Mouse (Mus musculus) kidney, adult 2 months (tissue): ENCODE measurements around the gene Drd2.

Experiments used
- CTCF ChIP-seq: fragments of 200-500 bp; conservative IDR thresholded peaks from 2 replicates; pipeline ENCODE4 v1.5.1; 2011; ENCODE audit warnings: low read depth, mild to moderate bottlenecking, control low read depth, low read length, moderate library complexity, mixed read lengths; ENCODE audit not compliant: insufficient read depth, insufficient read length
- POLR2A ChIP-seq: fragments of 200-500 bp; IDR thresholded peaks from one replicate; pipeline ENCODE4 v1.6.1; 2011; ENCODE audit warnings: low read depth, low read length, control low read depth

DNA sequence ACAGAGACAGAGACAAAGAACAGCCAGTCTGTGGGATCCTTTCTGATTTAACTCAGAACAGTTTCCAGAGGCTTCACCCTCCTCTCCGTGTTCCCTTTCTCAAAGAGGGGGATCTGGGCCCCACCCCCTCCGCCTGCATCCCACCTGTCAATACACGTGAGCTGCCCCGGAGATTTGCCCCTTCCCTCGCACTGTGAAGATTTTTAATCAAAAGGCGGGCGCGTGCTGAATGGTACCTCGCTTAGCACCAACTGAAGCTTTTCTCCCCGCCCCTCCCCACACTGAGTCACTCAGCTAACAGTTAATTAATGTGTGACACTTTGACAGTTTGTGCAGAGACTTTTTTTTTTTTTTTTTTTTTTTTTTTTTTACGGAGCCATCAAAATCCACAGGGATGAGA, 45.7 kb downstream of the Drd2 start:
- TF ChIP-seq POLR2A (no peak), CTCF (no peak)
